Mouse (Mus musculus): ENCODE measurements around the gene Slc38a10.

Gene Slc38a10

GRCm38 (mm10) chr11:120151113-120151494 lies at the start of gene Slc38a10:
Gene Slc38a10, minus strand, starts transcription at chr11:120151346.
- peak; percentile 100 for DNase-seq

- no peak for DNase-seq
These were observed 49.5 kb upstream of the Slc38a10 start for GRCm38 (mm10) chr11:120200621-120201020.

DNA sequence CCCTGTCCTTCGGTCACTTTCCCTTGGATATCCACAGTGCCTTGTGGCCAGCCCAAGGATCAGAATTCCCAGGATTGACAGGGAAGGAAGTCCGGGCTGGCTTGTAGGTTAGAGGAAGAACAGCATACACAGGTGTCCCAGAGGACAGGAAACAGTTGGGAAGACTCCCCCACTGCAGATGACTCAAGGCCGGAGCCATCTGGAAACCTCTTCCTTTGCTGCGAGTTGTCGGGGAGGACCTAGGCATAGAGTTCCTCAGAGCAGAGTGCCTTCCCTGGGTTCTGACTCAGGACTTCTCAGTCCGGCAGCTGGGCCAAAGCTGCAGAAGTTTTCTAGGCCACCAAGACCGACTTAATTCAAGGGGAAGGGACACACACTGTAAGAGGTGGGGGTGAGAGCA lies 48.6 kb upstream of the Slc38a10 start:
- DNase-seq: no peak

DNA sequence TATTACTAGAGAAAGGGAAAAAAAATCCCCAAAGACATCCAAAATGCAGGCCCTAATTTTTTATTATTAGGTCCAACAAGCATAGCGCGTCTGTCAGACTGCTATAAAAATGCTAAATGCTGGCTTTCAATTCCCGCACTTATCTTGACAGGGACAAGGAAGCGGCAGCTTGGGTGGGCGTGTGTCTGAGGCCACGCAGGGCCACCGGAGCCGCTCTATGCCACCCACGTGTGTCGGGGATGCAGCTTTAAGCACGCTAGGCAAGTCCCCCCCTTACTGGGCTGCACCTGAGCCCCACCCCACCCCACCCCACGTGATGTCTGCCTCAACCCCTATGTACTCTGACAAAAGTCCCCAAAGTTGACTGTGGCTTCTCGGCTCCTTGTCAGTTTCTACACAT lies 47.7 kb upstream of the Slc38a10 start:
- no peak for DNase-seq

DNA sequence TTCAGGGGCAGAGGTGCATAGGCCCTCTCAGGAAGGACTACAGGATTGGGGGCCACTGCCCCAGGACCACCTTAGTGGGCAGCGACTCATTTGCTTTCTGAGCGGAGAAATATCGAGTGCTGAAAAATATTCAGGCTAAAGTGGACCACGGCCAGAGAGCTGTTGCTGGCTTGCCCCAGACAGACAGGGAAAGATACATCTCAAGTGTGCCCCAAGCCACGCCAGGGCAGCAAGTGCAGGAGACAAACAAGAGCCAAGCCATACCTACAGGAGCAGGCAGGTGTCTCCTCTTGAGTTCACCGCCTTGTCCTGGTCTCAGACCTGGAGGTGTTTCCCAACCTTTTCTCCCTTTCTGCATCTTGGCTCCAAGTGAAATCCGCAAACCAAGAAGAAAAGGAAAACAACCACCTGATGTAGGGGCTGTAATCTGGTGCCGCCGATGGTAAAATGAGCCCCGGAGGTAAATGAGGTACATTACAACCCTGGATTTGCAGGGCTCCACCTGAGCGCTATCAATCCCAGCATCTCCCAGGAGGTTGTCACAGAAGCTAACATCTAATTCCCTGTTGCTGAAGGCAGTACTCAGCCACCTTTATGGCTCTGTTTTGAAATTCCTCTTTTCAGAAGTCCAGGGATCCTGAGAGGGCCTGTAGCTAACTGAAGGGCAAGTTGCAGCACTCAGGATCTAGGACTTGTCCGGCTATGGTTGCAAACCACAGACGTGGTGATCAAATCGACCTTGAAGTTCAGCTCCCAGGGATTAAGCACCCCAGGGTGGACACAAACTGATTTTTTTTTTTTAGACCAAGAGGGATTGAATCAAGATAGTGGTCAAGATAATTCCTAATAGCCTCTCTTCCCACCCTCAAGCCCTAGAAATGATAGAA lies 39.6 kb upstream of the Slc38a10 start:
- DNase-seq: no peak

DNA sequence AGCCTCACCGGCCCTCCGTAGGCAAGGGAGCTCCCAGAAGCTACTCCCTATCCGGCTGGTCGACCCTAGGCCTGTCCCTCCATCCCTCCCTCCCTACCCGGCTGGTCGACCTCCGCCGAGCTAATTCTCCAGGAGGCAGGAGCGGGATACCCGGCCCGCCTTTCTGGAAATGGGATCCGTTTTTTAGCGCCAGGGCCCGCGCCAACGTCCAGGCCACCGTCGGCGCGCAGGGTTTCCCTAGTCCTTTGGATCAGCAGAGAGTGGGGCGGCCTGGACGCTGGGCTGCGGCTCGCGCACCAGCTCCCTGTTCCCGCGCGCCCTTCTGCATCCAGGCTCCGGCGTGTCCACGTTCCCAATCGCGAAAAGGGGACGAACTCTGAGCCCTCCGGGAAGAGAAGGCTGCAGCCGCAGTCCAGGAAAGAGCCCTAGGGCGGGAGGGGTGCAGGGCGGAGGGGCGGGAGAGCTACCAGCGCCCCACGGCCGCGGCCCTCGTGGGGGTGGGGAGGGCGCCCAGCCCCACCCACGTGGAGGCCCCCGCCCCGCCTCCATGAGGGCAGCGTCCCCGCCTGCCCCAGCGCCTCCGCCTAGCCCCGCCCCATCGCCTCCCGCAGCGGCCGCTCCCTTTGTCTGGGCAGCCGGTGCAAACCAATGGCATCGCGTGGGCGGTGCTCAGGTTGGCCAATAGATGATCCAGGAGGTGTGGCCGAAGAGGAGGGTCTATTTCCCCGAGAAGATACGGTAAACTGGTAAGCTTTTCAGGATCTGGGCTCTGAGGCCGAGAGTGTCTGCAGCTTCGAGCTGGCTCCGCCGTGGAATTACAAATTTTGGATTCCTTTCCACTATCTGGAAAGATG lies 38.5 kb upstream of the Slc38a10 start:
- peak; percentile 99 for DNase-seq

DNA sequence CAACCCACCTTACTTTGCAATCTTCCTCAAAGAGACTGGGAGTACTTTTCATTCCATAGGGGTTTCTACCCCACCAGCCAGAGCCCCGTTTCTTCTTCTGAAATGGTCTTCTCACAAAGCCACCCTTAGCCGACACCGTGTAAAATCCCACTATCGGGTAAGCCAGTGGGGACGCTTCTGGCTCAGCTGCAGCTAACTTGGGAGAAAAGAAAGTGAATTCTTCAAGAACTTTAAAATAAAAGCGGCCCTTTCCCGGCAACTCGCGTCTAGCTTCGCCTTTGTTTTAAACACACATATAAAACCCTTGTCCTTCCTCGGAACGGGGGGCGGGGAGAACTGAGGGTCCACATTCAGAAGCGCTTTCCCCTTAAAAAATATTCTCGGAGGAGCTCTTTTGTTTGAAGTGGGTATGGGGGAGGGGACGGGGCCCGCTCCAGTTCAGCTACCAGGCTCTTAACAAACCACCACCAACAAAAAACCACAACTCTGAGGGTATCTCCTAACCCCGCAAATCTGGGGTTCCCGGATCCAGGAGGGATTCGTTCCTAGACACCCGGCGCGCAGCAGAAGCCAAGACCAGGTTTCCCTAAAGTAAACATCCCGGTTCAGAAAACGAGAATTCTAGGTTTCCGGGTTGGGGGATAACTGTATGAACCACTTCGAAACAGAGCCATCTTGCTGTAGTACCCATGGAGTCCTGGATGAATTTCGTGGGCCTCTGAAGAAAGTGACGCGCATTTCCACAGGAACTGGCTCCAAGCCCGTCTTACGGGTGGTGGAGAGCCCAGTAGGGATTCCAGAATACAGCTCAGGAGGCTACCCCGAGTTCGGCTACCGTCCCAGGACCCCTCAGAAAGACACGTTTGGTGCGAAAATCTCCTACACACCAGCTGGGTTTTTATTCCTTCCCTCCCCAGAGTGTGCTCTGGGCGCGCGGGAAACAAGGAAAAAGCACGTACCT lies 37.6 kb upstream of the Slc38a10 start:
- peak; percentile 35 for DNase-seq

DNA sequence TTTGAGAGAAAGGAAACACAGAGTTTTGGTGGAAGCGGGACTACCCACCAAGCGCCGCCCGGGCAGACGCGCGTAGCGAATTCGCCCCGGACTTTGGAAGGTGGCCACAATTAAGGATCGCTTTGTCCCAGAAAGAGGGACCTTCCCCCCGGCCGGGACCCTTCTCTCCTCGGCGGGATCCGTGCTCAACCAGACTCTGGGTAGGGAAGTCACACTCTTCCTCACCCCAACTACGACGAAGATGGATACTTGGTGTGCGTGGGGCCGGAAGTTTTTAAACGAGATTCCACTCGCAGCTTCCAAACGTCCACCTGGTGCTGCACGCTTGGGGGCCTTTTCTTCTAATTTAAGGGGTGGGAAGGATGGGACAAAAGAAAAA lies 36.9 kb upstream of the Slc38a10 start:
- DNase-seq: peak; percentile 35

DNA sequence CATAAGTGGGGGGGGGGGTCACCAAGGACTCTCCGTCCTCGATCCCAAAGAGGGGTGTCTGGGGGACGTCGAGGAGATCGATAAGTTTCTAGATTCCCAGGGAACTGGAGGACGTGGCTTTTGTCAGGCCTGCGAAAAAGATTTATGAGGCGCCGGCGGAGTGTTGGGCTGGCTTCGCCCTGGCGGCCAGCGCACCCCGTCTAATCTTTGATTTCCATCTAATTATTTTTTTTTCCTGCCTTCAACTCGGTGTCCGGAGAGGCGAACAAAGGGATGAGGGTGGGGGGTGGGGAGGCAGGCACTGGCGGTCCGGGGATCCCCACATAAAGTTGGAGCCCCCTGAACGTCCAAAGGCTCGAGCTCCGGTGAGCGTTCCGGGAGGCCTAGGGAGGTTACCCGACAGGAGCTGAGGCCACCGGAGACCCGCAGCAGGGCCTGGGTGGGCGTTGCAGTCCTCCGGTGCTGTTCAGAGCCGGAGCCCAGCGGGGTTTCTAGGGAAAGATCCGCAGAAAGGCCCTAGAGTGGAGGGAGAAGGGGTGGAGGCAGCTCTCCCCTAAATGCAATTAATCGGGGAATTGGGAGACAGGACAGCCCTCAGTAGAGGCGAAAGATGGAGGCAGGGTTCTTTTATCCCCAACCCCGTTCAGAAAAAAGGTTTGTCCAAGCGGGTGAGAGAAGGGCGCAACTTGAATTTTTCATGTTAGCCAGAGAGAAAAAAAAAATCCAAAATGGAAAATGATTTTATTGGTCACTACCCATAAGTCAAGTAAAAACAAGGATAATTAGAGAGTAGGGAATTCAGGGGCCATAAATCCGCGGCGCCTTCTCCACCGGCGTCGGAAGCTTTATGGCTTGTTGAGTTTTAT lies 36.3 kb upstream of the Slc38a10 start:
- no peak for DNase-seq

DNA sequence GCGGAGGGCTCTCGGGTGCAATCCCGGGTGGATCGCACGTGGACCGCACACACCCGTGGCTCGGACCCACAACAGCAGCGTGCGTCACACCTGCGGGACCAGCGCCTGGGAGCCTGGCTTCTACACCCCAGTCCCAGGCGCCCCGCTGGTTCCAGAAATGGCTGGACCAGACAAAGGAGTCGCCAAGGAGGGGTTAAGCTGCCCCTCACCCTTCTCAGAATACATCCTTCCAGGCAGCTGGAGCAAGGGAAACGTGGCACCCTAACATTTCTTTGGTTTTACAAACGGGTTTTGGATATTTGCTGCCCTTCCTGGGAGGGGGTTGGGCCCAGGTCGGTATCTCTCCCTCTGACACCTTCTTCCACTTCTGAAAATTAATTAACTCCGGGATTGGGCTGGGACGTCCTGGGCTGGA lies 35.7 kb upstream of the Slc38a10 start:
- DNase-seq: no peak

- no peak for DNase-seq
These were observed 35.1 kb upstream of the Slc38a10 start for GRCm38 (mm10) chr11:120186145-120186740.

GRCm38 (mm10) chr11:120185316-120186141 lies 34.4 kb upstream of the Slc38a10 start:
- no peak for DNase-seq

DNA sequence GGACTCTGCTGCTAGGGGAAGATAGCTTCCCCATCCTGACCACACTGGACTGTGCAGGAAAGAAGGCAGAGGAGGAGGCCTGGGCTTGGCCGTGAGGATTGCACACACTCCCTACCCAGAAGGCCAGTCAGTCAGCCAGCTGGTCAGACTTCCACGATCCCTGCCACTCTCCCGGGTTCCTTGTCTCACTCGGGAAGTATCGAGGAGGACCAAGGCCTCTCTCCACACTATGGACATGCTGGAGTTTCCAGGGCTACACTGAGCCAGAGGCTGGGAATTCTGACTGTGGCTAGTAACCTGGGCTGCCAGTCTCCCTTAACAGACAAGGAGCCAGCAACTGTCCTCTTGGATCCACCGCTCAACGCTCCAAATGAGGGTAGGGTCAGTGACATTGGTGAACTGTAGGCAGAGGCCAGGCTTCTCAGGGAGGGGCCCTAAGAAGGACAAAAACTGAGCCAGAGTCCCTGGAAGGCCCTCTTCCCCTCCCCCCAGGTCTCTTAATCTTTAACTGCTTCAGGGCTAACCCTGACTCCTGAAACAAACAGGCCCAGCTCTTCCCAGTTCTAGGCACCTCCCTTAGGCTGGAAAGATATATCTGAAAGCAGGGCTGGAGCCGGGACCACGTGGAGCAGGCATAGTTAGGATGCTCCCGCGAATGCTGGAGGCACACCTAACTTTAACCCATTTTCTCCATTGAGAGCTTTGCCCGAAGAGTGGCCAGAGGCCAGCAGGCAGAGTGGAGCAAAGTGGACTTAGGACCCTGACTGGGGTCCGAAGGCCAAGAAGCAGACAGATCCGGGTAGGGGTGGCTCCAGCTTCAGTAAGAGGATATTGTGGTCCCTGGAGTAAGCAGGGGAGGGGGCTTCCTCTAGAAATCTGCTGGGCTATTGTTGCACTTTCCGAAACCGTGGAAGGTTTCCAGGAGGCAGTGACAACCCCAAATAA lies 33.5 kb upstream of the Slc38a10 start:
- DNase-seq: no peak

- no peak for DNase-seq
These were observed 32.6 kb upstream of the Slc38a10 start for GRCm38 (mm10) chr11:120183708-120184107.

DNA sequence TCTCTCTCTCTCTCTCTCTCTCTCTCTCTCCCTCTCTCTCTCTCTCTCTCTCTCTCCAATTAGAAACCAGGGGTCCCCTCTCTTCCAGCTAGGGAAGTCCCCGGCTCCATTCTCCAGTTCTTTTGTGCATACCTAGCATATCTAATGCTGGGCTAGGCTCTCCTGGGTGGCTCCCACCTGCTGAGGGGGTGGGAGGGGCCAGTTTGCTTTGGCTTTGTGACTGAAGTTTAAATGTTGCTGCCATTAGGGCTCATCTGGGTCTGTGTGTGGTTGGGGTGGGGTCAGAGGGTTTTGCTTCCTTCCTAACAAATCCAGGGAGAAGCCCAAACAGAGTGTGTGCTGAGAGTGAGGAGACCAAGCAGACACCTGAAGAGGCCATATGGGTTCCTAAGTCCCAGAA lies 32.0 kb upstream of the Slc38a10 start:
- no peak for DNase-seq

GRCm38 (mm10) chr11:120182396-120183030 lies 31.4 kb upstream of the Slc38a10 start:
- DNase-seq: no peak

- no peak for DNase-seq
These were observed 30.2 kb upstream of the Slc38a10 start for GRCm38 (mm10) chr11:120181379-120181778.

- no peak for DNase-seq
These were observed 28.2 kb upstream of the Slc38a10 start for GRCm38 (mm10) chr11:120179374-120179773.

GRCm38 (mm10) chr11:120175948-120176347 lies 24.8 kb upstream of the Slc38a10 start:
- DNase-seq: no peak
